Mouse (Mus musculus) intestine, postnatal 0 days (tissue): ENCODE measurements at regions not wholly inside any gene's neighbourhood (a gene's known extent, or its start where the extent isn't known, plus 50 kb on each side); places are given as distances from the start of the nearest gene placed in this dataset.

Experiments used
- ATAC-seq: fragments of 200-750 bp; cut with Nextera tagmentation; 2 replicates; pipeline ENCODE4 v1.8.0; 2017; ENCODE audit warnings: mild to moderate bottlenecking, moderate TSS enrichment, moderate library complexity
- H3K27ac ChIP-seq: fragments of 300-500 bp; sonication (generic); 2 replicates; pipeline ENCODE4 v1.5.1; 2014; ENCODE audit warnings: mild to moderate bottlenecking, low read depth, low read length, moderate library complexity
- H3K27me3 ChIP-seq: fragments of 300-500 bp; sonication (generic); replicated peaks from 2 replicates; pipeline ENCODE4 v1.6.1; 2014; ENCODE audit warnings: low read length, mixed read lengths; ENCODE audit not compliant: control insufficient read depth, insufficient read depth
- H3K36me3 ChIP-seq: fragments of 300-500 bp; sonication (generic); 2 replicates; pipeline ENCODE4 v1.6.1; 2014; ENCODE audit warnings: mild to moderate bottlenecking, moderate library complexity; ENCODE audit not compliant: control insufficient read depth, insufficient read depth
- H3K4me1 ChIP-seq: fragments of 300-500 bp; sonication (generic); replicated peaks from 2 replicates; pipeline ENCODE4 v1.6.1; 2014; ENCODE audit warnings: antibody characterized with exemption, low read length, mixed read lengths; ENCODE audit not compliant: control insufficient read depth, insufficient read depth
- H3K4me2 ChIP-seq: fragments of 300-500 bp; sonication (generic); replicated peaks from 2 replicates; pipeline ENCODE4 v1.6.1; 2014; ENCODE audit warnings: low read depth, mild to moderate bottlenecking, moderate library complexity
- H3K4me3 ChIP-seq: fragments of 300-500 bp; sonication (generic); 2 replicates; pipeline ENCODE4 v1.5.1; 2014; ENCODE audit warnings: low read depth, low read length
- H3K9ac ChIP-seq: fragments of 300-500 bp; sonication (generic); 2 replicates; pipeline ENCODE4 v1.6.1; 2014; ENCODE audit warnings: mild to moderate bottlenecking, low read depth, low read length
- H3K9me3 ChIP-seq: fragments of 300-500 bp; sonication (generic); 2 replicates; pipeline ENCODE4 v1.6.1; 2016; ENCODE audit warnings: mixed run types; ENCODE audit not compliant: control insufficient read depth
- CTCF ChIP-seq: sonication (generic); IDR thresholded peaks from 2 replicates; pipeline ENCODE4 v1.5.1; 2016; ENCODE audit warnings: low read depth, mild to moderate bottlenecking, control low read depth, antibody characterized with exemption, moderate library complexity
- WGBS: fragments of 180-500 bp; shearing (Covaris S2); extraction: QIAGEN DNeasy Blood & Tissue Kit; methylation state at CpG from one replicate; pipeline ENCODE4 v1.1.7; 2014; 5-methylcytosine and 5-hydroxymethylcytosine counted together

GRCm38 (mm10) chr9:67153333-67153732 is 104.1 kb upstream of the Tpm1 start:
- Histone ChIP-seq H3K4me3 (no peak overlapping the region), H3K4me2 (no peak overlapping the region), H3K9me3 (no peaks in the 10 kb centered on the region), H3K4me1 (peaks cover 10% of the 10 kb centered on the region; the same call in 1 of the 2 replicates), H3K9ac (no peak overlapping the region), H3K36me3 (no peaks in the 10 kb centered on the region), H3K27ac (no peak overlapping the region), H3K27me3 (no peaks in the 10 kb centered on the region)
- peak; percentile 82 for ATAC-seq
- no peak for TF ChIP-seq CTCF
- 57% methylated on average over 4 of the region's 4 CpGs for WGBS

- Histone ChIP-seq H3K9me3 (no peaks in the 10 kb centered on the region), H3K4me3 (no peak overlapping the region), H3K9ac (no peak overlapping the region), H3K27ac (no peak overlapping the region), H3K27me3 (no peaks in the 10 kb centered on the region), H3K4me2 (no peak overlapping the region), H3K4me1 (0 out of 2 replicates have a peak, but pooled peaks cover 4% of the 10 kb centered on the region), H3K36me3 (no peaks in the 10 kb centered on the region)
- 47% methylated on average over 7 of the region's 7 CpGs for WGBS
- no peak for ATAC-seq
- TF ChIP-seq CTCF, result no peak
These were observed 98.5 kb upstream of the Tpm1 start for GRCm38 (mm10) chr9:67147656-67148055.

DNA sequence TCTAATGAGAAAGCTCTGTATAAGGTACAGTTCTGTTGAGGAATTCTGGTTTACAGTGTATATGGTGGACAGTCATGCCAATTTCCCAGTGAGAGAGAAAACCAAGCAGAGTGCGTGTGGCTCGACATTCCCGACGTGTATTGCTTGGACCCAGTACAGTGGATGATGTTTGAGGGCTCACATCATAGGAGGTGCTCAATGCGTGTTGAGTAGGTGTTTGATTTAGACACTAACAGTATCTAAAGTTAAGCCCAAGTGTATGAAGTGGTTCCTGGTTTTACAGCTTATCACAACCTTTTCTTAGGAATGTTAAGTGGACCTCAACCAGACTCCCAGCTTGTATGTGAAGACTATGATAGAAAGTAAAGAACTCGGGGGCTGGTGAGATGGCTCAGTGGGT is 96.2 kb upstream of the Tpm1 start:
- Histone ChIP-seq H3K27ac (no peak overlapping the region), H3K36me3 (no peaks in the 10 kb centered on the region), H3K4me1 (no peaks in the 10 kb centered on the region), H3K9ac (no peak overlapping the region), H3K4me3 (no peak overlapping the region), H3K9me3 (no peaks in the 10 kb centered on the region), H3K27me3 (no peaks in the 10 kb centered on the region), H3K4me2 (no peak overlapping the region)
- 93% methylated on average over 6 of the region's 6 CpGs for WGBS
- no peak for TF ChIP-seq CTCF
- ATAC-seq, result no peak

- H3K4me1 ChIP-seq, result no peaks in the 10 kb centered on the region
- no peak overlapping the region for H3K9ac ChIP-seq
- no peak overlapping the region for H3K27ac ChIP-seq
- H3K36me3 ChIP-seq, result no peaks in the 10 kb centered on the region
- H3K4me2 ChIP-seq, result no peak overlapping the region
- no peak for TF ChIP-seq CTCF
- no peak for ATAC-seq
- no peak overlapping the region for H3K4me3 ChIP-seq
- no peaks in the 10 kb centered on the region for H3K9me3 ChIP-seq
- H3K27me3 ChIP-seq, result no peaks in the 10 kb centered on the region
These were observed 95.3 kb upstream of the Tpm1 start for GRCm38 (mm10) chr9:67144511-67144910.

DNA sequence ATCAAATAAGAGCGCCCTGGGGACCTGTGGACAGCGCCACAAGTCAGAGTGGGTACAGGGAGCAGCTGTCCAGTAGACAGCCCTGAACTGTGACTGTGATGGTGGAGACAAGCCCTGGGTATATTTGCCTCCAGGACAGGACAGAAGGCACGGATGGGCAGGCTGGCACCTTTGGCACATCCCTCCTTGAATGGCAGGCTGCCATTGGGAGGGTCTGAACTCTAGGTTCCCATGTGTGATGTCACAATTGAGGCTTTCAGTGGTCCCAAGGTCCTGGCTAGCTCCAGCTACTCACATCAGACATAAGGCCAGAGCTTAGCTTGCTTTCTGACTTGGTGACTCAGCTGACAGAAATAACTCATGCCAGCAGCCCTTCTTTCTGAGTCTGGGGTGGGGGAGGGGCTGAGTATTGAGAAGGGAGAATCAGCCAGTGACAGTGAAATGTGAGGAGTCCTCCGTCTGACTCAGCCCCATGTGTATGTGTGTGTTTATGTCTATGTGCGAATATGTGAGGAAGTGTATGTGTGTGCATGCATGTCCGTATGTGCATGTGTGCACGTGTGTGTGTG is 91.2 kb upstream of the Tpm1 start:
- ATAC-seq, result no peak
- Histone ChIP-seq H3K9me3 (no peaks in the 10 kb centered on the region), H3K27ac (no peak overlapping the region), H3K36me3 (no peaks in the 10 kb centered on the region), H3K4me3 (no peak overlapping the region), H3K9ac (no peak overlapping the region), H3K4me2 (no peak overlapping the region), H3K4me1 (0 out of 2 replicates have a peak, but pooled peaks cover 4% of the 10 kb centered on the region), H3K27me3 (no peaks in the 10 kb centered on the region)
- TF ChIP-seq CTCF, result no peak
- WGBS, result 70% methylated on average over 7 of the region's 7 CpGs

GRCm38 (mm10) chr9:67137681-67138080 is 88.5 kb upstream of the Tpm1 start:
- Histone ChIP-seq H3K4me3 (no peak overlapping the region), H3K4me2 (peak overlapping the region; percentile 38), H3K4me1 (0 out of 2 replicates have a peak, but pooled peaks cover 5% of the 10 kb centered on the region), H3K9me3 (no peaks in the 10 kb centered on the region), H3K36me3 (no peaks in the 10 kb centered on the region), H3K9ac (no peak overlapping the region), H3K27me3 (no peaks in the 10 kb centered on the region), H3K27ac (peak overlapping the region; percentile 70)
- peak; percentile 87 for ATAC-seq
- WGBS, result 23% methylated on average over 5 of the region's 5 CpGs
- TF ChIP-seq CTCF, result peak; percentile 18; the same call in 1 of the 2 replicates
